Mouse (Mus musculus): ENCODE measurements around the gene Frmpd3.

DNA sequence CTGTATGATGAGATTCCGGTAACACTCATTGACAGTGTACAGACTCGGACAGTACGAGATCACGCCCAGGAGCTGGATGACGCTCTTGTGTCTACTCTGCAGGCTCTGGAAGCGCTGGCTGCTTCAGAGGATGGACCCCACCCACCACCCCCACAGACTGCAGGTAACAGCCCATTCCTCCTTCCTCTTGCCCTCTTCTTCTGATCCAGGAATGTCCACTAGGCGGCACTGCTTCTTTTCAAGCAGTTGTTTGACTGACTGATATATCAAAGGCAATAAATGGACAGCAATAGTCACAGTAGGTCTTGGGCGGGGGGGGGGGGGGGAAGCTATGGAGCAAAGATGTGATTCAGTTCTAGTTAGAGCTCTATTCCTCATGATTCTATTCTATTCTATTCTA lies 86.2 kb downstream of the Frmpd3 start:
- TF ChIP-seq CHD1 (IDR thresholded peaks at IDR 0.05; ENCODE audit: low read depth, low read length) (no peak), CTCF (conservative IDR thresholded peaks at IDR 0.05 in 1 of 2, IDR thresholded peaks at IDR 0.05 in 1 of 2; ENCODE audit: low read depth in 2 of 2, low read length in 2 of 2) (peak in 1 of 2 experiments; percentile 52; a peak in 2 of 4 replicates), E2F4 (IDR thresholded peaks at IDR 0.05; ENCODE audit: insufficient replicate concordance, low read depth, low read length) (no peak), JUND (conservative IDR thresholded peaks at IDR 0.05; ENCODE audit: low read depth, low read length) (no peak), ZMIZ1 (IDR thresholded peaks at IDR 0.05; ENCODE audit: low read depth, low read length) (no peak), POLR2A (IDR thresholded peaks at IDR 0.05; ENCODE audit: low read depth, low read length) (no peak)
